Mouse (Mus musculus): Measurements from ENCODE around the gene Zdhhc24. TPM values are rescaled to one million over a fixed set of nuclear protein-coding genes. Genes with fewer than 3 reads are reported as not detected.

The Zdhhc24 gene
- 5.4 TPM for polyA plus RNA-seq (2012; fragmentation: generic; extraction: Trizol)
- long read RNA-seq, experiment 1, partial matches to known transcripts, result 0 of 4 reads
- long read RNA-seq, experiment 1, other reads (novel, unspliced or antisense), result 0 of 4 reads
- long read RNA-seq, experiment 2, transcript Zdhhc24-201 (3 exons, 2,558 nt), result major isoform, 31 of 43 reads
- long read RNA-seq, experiment 2, partial matches to known transcripts, result 1 of 43 reads
- long read RNA-seq, experiment 2, other reads (novel, unspliced or antisense), result 0 of 43 reads

DNA sequence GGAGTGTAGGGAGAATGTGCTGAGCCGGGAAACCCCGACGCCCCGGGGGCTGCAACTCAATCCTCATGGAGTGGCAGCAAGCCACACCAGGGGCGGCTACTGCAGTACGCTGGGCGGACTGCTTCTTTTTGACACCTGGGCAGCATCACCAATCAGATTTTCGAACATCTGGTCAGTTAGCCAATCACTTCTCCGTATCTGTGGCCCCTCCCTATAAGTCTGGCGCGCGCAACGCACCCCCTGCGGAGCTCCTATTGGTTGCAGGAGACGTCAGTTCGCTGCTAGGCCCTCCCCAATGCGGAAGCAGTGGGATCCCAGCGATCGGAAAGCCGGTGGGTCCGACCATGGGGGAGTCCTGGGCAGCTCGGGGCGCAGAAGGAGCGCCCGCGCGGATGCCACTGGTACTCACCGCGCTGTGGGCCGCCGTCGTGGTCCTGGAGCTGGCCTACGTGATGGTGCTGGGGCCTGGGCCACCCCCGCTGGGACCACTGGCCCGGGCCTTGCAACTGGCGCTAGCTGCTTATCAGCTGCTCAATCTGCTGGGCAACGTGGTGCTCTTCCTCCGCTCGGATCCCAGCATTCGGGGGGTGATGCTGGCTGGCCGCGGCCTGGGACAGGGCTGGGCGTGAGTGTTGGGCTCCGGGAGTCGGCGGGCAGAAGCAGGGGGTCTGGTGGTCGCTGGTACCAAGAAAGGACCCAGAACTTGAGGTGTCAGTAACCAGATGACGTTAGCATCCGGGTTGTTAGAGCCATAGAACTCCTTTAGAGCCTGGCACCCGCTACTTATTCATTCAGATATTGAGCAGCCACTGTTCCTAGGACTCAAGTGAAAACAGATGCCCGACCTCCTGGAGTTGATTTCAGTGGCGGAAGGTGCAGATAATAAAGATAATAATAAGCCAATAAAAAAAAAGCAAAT, at the start of gene Zdhhc24:
TSS of gene Zdhhc24 (plus strand) at position 264 of the 919 bp plus-strand sequence.
- Histone ChIP-seq H3K79me3 (ENCODE audit: low read depth) (peaks cover 4% of the 10 kb centered on the region), H3K36me3 (ENCODE audit: control insufficient read depth, insufficient read depth) (no peaks in the 10 kb centered on the region), H3K4me3 (ENCODE audit: insufficient read depth, poor library complexity, severe bottlenecking) (peak within 1 kb of the TSS; percentile 84), H3K79me2 (ENCODE audit: control insufficient read depth, insufficient read depth) (peaks cover 12% of the 10 kb centered on the region), H3ac (ENCODE audit: control insufficient read depth, insufficient read length, low read depth) (peak within 1 kb of the TSS; percentile 99), H3K27me3 (ENCODE audit: control insufficient read depth, insufficient read depth, insufficient read length) (no peaks in the 10 kb centered on the region)
- peak; percentile 12 for TF ChIP-seq MAX (IDR thresholded peaks at IDR 0.05)
- TF ChIP-seq MYOD1 (IDR thresholded peaks at IDR 0.05; ENCODE audit: control insufficient read depth, insufficient read length, low read depth), result no peak
- TF ChIP-seq FOSL1 (IDR thresholded peaks at IDR 0.05; ENCODE audit: insufficient read depth, low read length, poor library complexity, severe bottlenecking), result no peak
- no peak for TF ChIP-seq CEBPB (IDR thresholded peaks at IDR 0.05; ENCODE audit: low read depth)

- Histone ChIP-seq H3ac (ENCODE audit: control insufficient read depth, insufficient read length, low read depth) (no peak overlapping the region), H3K36me3 (ENCODE audit: control insufficient read depth, insufficient read depth) (peaks cover 9% of the 10 kb centered on the region), H3K4me3 (ENCODE audit: insufficient read depth, poor library complexity, severe bottlenecking) (no peak overlapping the region), H3K27me3 (ENCODE audit: control insufficient read depth, insufficient read depth, insufficient read length) (no peaks in the 10 kb centered on the region), H3K79me2 (ENCODE audit: control insufficient read depth, insufficient read depth) (no peaks in the 10 kb centered on the region), H3K79me3 (ENCODE audit: low read depth) (no peaks in the 10 kb centered on the region)
- TF ChIP-seq MYOD1 (IDR thresholded peaks at IDR 0.05; ENCODE audit: control insufficient read depth, insufficient read length, low read depth), result no peak
- TF ChIP-seq MAX (IDR thresholded peaks at IDR 0.05), result no peak
- no peak for TF ChIP-seq CEBPB (IDR thresholded peaks at IDR 0.05; ENCODE audit: low read depth)
- no peak for TF ChIP-seq USF1 (IDR thresholded peaks at IDR 0.05; ENCODE audit: low read depth)
- TF ChIP-seq FOSL1 (IDR thresholded peaks at IDR 0.05; ENCODE audit: insufficient read depth, low read length, poor library complexity, severe bottlenecking), result no peak
- TF ChIP-seq MYOG (IDR thresholded peaks at IDR 0.05; ENCODE audit: control insufficient read depth, extremely low read depth, insufficient read length), result no peak
- no peak for TF ChIP-seq CTCF (IDR thresholded peaks at IDR 0.05; ENCODE audit: control insufficient read depth, insufficient read depth, insufficient read length)
Measured at GRCm38 (mm10) chr19:4829156-4829555, 49.3 kb upstream of the Zdhhc24 start.

- Histone ChIP-seq H3K4me3 (ENCODE audit: insufficient read depth, poor library complexity, severe bottlenecking) (no peak overlapping the region), H3K36me3 (ENCODE audit: control insufficient read depth, insufficient read depth) (peaks cover 9% of the 10 kb centered on the region), H3K79me3 (ENCODE audit: low read depth) (no peaks in the 10 kb centered on the region), H3ac (ENCODE audit: control insufficient read depth, insufficient read length, low read depth) (no peak overlapping the region), H3K27me3 (ENCODE audit: control insufficient read depth, insufficient read depth, insufficient read length) (no peaks in the 10 kb centered on the region), H3K79me2 (ENCODE audit: control insufficient read depth, insufficient read depth) (no peaks in the 10 kb centered on the region)
- TF ChIP-seq CEBPB (IDR thresholded peaks at IDR 0.05; ENCODE audit: low read depth) (no peak), MYOG (IDR thresholded peaks at IDR 0.05; ENCODE audit: control insufficient read depth, extremely low read depth, insufficient read length) (no peak), MAX (IDR thresholded peaks at IDR 0.05) (no peak), FOSL1 (IDR thresholded peaks at IDR 0.05; ENCODE audit: insufficient read depth, low read length, poor library complexity, severe bottlenecking) (no peak), USF1 (IDR thresholded peaks at IDR 0.05; ENCODE audit: low read depth) (no peak), CTCF (IDR thresholded peaks at IDR 0.05; ENCODE audit: control insufficient read depth, insufficient read depth, insufficient read length) (no peak), MYOD1 (IDR thresholded peaks at IDR 0.05; ENCODE audit: control insufficient read depth, insufficient read length, low read depth) (no peak)
Measured at GRCm38 (mm10) chr19:4833977-4834376, 44.5 kb upstream of the Zdhhc24 start.

- Histone ChIP-seq H3K4me3 (ENCODE audit: insufficient read depth, poor library complexity, severe bottlenecking) (no peak overlapping the region), H3K36me3 (ENCODE audit: control insufficient read depth, insufficient read depth) (peaks cover 9% of the 10 kb centered on the region), H3K79me3 (ENCODE audit: low read depth) (no peaks in the 10 kb centered on the region), H3ac (ENCODE audit: control insufficient read depth, insufficient read length, low read depth) (no peak overlapping the region), H3K27me3 (ENCODE audit: control insufficient read depth, insufficient read depth, insufficient read length) (peaks cover 6% of the 10 kb centered on the region), H3K79me2 (ENCODE audit: control insufficient read depth, insufficient read depth) (no peaks in the 10 kb centered on the region)
- TF ChIP-seq USF1 (IDR thresholded peaks at IDR 0.05; ENCODE audit: low read depth), result no peak
- no peak for TF ChIP-seq CEBPB (IDR thresholded peaks at IDR 0.05; ENCODE audit: low read depth)
- TF ChIP-seq MAX (IDR thresholded peaks at IDR 0.05), result no peak
- TF ChIP-seq MYOD1 (IDR thresholded peaks at IDR 0.05; ENCODE audit: control insufficient read depth, insufficient read length, low read depth), result no peak
- no peak for TF ChIP-seq FOSL1 (IDR thresholded peaks at IDR 0.05; ENCODE audit: insufficient read depth, low read length, poor library complexity, severe bottlenecking)
- TF ChIP-seq CTCF (IDR thresholded peaks at IDR 0.05; ENCODE audit: control insufficient read depth, insufficient read depth, insufficient read length), result no peak
- TF ChIP-seq MYOG (IDR thresholded peaks at IDR 0.05; ENCODE audit: control insufficient read depth, extremely low read depth, insufficient read length), result no peak
Measured at GRCm38 (mm10) chr19:4836096-4836495, 42.4 kb upstream of the Zdhhc24 start.

- H3K36me3 ChIP-seq (ENCODE audit: control insufficient read depth, insufficient read depth), result peaks cover 6% of the 10 kb centered on the region
- peaks cover 14% of the 10 kb centered on the region for H3K27me3 ChIP-seq (ENCODE audit: control insufficient read depth, insufficient read depth, insufficient read length)
- no peak for TF ChIP-seq CTCF (IDR thresholded peaks at IDR 0.05; ENCODE audit: control insufficient read depth, insufficient read depth, insufficient read length)
- TF ChIP-seq CEBPB (IDR thresholded peaks at IDR 0.05; ENCODE audit: low read depth), result no peak
- H3ac ChIP-seq (ENCODE audit: control insufficient read depth, insufficient read length, low read depth), result no peak overlapping the region
- H3K79me3 ChIP-seq (ENCODE audit: low read depth), result no peaks in the 10 kb centered on the region
- no peak overlapping the region for H3K4me3 ChIP-seq (ENCODE audit: insufficient read depth, poor library complexity, severe bottlenecking)
- H3K79me2 ChIP-seq (ENCODE audit: control insufficient read depth, insufficient read depth), result no peaks in the 10 kb centered on the region
Measured at GRCm38 (mm10) chr19:4837049-4837448, 41.4 kb upstream of the Zdhhc24 start.

All from C2C12 (cell line).